Mouse (Mus musculus) heart, embryonic 11.5 days (tissue): ENCODE data around the gene Rb1. TPM values are rescaled to one million over a fixed set of nuclear protein-coding genes. Genes with fewer than 3 reads are reported as not detected.

Experiments used
- ATAC-seq: fragments of 200-750 bp; cut with Nextera tagmentation; replicated peaks from 2 replicates; pipeline ENCODE4 v1.8.0; 2017; ENCODE audit warnings: moderate library complexity; ENCODE audit not compliant: insufficient number of reproducible peaks, low FRiP score, low TSS enrichment
- H3K27ac ChIP-seq: fragments of 300-500 bp; sonication (generic); 2 replicates; pipeline ENCODE4 v1.5.1; 2014; ENCODE audit warnings: mild to moderate bottlenecking, low read depth, low read length
- H3K27me3 ChIP-seq: fragments of 300-500 bp; sonication (generic); 2 replicates; pipeline ENCODE4 v1.6.1; 2014; ENCODE audit warnings: mild to moderate bottlenecking, low read length, mixed read lengths; ENCODE audit not compliant: control insufficient read depth, insufficient read depth
- H3K36me3 ChIP-seq: fragments of 300-500 bp; sonication (generic); 2 replicates; pipeline ENCODE4 v1.6.1; 2014; ENCODE audit warnings: mild to moderate bottlenecking, low read length, moderate library complexity, mixed read lengths; ENCODE audit not compliant: control insufficient read depth, insufficient read depth
- H3K4me1 ChIP-seq: fragments of 300-500 bp; sonication (generic); 2 replicates; pipeline ENCODE4 v1.6.1; 2014; ENCODE audit warnings: low read length; ENCODE audit not compliant: control insufficient read depth, insufficient read depth
- H3K4me2 ChIP-seq: fragments of 300-500 bp; sonication (generic); 2 replicates; pipeline ENCODE4 v1.6.1; 2014; ENCODE audit warnings: mild to moderate bottlenecking, moderate library complexity
- H3K4me3 ChIP-seq: fragments of 300-500 bp; sonication (generic); 2 replicates; pipeline ENCODE4 v1.5.1; 2014; ENCODE audit warnings: low read depth, low read length
- H3K9ac ChIP-seq: fragments of 300-500 bp; sonication (generic); 2 replicates; pipeline ENCODE4 v1.6.1; 2014; ENCODE audit warnings: mild to moderate bottlenecking, low read depth, low read length, moderate library complexity
- H3K9me3 ChIP-seq: fragments of 300-500 bp; sonication (generic); replicated peaks from 2 replicates; pipeline ENCODE4 v1.6.1; 2016; ENCODE audit warnings: low read length; ENCODE audit not compliant: control insufficient read depth
- WGBS: fragments of 180-500 bp; shearing (Covaris S2); extraction: QIAGEN DNeasy Blood & Tissue Kit; methylation state at CpG from one replicate; pipeline ENCODE4 v1.1.7; 2014; ENCODE audit not compliant: insufficient replicate concordance; 5-methylcytosine and 5-hydroxymethylcytosine counted together
- polyA plus RNA-seq: library from polyadenylated mRNA; unstranded; fragments of >200 nt; fragmentation: Nextera tagmentation; extraction: Ambion mirVana; gene quantifications from 2 replicates; pipeline ENCODE4 v1.2.1, GENCODE M21; 2014

The Rb1 gene
- polyA plus RNA-seq, 1 experiment from 2014 or later, result 15.6 TPM

DNA sequence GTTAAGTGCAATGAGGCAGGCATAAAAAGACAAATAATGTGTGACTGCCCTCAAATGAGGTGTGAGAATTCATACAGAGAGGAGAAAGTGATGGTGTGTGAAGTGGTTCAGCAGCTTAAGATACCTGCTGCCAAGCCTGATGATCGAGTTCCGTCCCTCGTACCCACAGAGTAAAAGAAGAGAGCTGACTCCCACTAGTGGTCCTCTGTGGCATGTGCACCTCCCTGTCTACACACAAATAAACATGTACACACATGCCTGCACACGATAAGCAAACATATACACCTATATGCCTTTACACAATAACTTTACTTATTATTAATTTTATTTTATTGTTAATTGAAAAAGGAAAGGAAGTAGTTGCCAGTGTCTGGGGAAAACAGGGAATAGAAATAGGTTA lies 20.0 kb upstream of the Rb1 start:
- Histone ChIP-seq H3K27me3 (no peaks in the 10 kb centered on the region), H3K36me3 (no peaks in the 10 kb centered on the region), H3K9me3 (no peaks in the 10 kb centered on the region), H3K9ac (no peak overlapping the region), H3K27ac (no peak overlapping the region), H3K4me3 (no peak overlapping the region), H3K4me2 (no peak overlapping the region), H3K4me1 (peaks cover 6% of the 10 kb centered on the region; the same call in 1 of the 2 replicates)
- WGBS, result 89% methylated on average over 4 of the region's 4 CpGs
- no peak for ATAC-seq

DNA sequence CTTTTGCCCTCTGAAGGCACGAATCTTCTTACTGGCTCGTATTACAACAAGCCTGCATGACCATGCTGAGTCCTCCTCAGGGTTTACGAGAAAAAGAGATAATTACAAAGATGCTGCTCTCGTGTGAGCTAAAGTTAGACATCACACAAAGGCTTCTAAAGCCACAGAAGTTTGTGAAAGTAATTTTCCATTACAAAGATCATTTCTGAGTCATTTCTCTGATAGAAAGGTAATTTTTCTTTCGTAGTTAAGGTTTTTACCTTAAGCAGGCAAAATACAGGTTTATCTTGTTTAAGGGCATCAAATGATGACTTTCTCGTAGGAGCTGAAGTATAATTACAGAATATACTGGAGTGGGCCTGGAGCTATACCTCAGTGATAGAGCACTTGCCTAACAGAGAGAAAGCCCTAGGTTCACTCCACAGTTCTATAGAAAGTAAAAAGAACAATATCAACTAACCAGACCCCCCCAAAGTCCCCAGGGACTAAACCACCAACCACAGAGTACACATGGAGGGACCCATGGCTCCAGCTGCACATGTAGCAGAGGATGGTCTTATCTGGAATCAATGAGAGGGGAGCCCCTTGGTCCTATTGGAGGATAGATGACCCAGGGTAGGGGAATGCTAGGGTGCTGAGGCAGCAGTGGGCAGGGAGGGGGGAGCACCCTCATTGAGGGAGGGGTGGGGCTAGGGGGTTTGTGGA lies 14.6 kb upstream of the Rb1 start:
- H3K36me3 ChIP-seq, result no peaks in the 10 kb centered on the region
- no peak overlapping the region for H3K27ac ChIP-seq
- no peaks in the 10 kb centered on the region for H3K27me3 ChIP-seq
- no peak for ATAC-seq
- H3K4me1 ChIP-seq, result no peaks in the 10 kb centered on the region
- H3K4me2 ChIP-seq, result no peak overlapping the region
- no peak overlapping the region for H3K4me3 ChIP-seq
- no peaks in the 10 kb centered on the region for H3K9me3 ChIP-seq
- H3K9ac ChIP-seq, result no peak overlapping the region
- 48% methylated on average over 6 of the region's 6 CpGs for WGBS

DNA sequence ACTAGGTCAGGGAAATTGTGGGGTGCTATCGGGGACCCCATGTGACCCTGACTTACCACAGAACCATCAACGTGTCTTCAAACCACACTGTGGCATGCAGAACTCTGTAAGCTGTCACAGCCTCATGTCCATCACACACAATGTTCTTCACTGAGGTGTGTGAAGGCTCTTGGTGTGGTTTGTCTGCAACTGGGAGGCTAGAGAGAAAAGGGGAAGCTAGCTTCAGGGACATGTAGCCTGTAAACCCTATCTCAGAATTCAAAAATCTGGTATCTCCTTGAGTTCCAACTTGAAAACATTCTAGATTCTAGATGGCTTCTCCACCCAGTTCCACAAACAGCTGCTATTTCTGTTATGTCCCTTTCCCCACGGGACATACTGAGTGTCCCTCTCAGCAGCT lies 14.0 kb upstream of the Rb1 start:
- Histone ChIP-seq H3K4me2 (no peak overlapping the region), H3K36me3 (no peaks in the 10 kb centered on the region), H3K4me3 (no peak overlapping the region), H3K9me3 (no peaks in the 10 kb centered on the region), H3K27me3 (no peaks in the 10 kb centered on the region), H3K27ac (no peak overlapping the region), H3K9ac (no peak overlapping the region), H3K4me1 (no peaks in the 10 kb centered on the region)
- WGBS, result 61% methylated on average over 3 of the region's 3 CpGs
- ATAC-seq, result no peak

DNA sequence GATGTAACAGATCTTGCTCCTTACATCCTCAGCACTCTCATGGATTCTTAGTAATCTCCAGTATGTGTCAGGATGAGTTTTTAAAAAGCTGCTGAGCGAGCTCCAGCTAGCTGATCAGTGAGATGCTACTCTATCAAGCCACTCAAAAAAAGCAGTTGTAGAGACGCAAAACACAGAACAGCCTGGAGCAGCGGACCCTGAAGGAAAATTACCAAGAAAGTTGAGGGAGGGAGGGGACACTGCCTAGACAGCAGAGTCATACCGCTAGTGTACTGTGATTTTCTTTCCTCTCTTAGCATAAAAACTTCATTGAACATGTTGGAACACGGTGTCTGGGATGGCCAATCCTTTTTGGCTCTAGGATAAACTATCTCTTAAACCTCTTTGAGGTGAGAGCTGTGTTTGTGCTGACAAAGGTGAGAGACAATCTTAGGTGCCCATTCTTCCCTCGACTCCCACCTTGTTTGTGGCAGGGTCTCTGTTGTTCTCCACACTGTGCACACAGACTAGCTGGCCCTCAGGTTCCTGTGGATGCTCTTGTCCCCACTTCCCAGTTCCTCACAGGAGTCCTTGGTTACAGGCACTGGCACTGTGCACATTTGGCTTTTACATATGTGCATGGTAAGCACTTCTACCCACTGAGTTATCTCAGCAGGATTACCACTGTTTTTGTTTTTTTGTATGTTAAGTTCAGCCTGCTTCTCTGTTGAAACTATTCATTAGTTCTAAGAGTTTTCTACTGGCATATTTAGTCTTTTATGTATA lies 10.9 kb upstream of the Rb1 start:
- H3K27ac ChIP-seq, result no peak overlapping the region
- H3K4me1 ChIP-seq, result no peaks in the 10 kb centered on the region
- 69% methylated on average over 6 of the region's 6 CpGs for WGBS
- H3K4me2 ChIP-seq, result no peak overlapping the region
- no peaks in the 10 kb centered on the region for H3K27me3 ChIP-seq
- ATAC-seq, result no peak
- no peaks in the 10 kb centered on the region for H3K36me3 ChIP-seq
- no peak overlapping the region for H3K4me3 ChIP-seq
- H3K9me3 ChIP-seq, result no peaks in the 10 kb centered on the region
- no peak overlapping the region for H3K9ac ChIP-seq

DNA sequence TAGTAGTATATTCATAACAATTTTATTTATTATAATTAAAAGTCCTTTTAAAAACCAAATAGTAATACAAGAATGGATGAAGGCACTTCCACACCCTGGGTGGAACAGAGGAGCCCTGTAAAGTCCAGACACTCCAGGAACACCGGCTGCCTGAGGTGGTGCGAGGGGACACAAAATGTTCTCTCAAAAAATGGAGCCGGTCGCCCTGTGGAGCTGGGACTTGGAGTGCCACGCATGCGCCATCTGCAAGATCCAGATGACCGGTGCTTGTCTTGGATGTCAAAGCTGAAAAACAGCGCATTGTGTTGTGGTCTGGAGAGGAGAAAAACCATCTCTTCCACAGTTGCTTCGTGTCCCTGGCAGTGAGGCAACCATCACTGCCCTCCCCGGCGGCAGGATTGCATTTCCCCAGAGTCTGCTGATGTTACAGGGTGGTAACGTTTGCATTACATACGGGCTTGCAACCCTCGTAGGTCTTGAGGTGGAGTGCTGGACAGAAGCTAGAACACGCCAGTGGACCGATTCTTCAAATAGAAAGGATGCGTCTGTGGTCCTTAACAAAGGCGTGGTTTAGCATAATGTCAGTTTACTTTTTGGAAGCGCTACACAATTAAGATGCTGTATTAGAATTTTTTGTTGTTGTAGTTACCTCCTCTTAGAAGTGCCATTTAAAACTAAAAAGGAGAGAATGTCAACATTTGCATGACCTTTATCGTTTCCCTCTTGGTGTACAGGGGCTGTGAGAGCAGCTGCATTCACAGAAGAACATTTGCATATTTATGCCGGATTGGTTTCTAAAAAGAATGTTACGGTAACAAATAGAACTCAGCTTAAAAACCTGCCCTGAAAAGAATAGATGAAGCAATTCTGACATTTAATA lies 9.5 kb upstream of the Rb1 start:
- no peak overlapping the region for H3K4me2 ChIP-seq
- no peak for ATAC-seq
- no peaks in the 10 kb centered on the region for H3K4me1 ChIP-seq
- H3K4me3 ChIP-seq, result no peak overlapping the region
- H3K27me3 ChIP-seq, result no peaks in the 10 kb centered on the region
- H3K27ac ChIP-seq, result no peak overlapping the region
- H3K9ac ChIP-seq, result no peak overlapping the region
- H3K9me3 ChIP-seq, result no peaks in the 10 kb centered on the region
- WGBS, result 81% methylated on average over 22 of the region's 22 CpGs
- no peaks in the 10 kb centered on the region for H3K36me3 ChIP-seq

DNA sequence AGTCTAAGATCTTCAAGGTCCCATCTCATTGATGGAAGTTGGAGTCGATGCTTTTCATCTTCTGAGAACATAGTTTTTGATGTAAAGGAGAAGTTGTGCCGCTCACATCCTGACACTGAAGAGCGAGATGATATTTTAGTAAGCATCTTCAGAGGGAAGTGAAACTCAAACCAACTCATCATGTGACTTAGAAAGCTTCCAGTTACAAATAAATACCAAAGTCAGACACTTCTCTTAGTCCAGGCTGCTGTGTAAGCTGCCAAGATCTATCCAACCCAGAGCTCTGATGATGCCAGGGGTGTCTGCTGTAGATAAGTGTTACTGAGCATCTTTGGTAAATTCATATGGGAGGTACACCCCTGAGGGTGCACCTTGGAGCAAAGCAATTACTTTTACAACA lies 8.3 kb upstream of the Rb1 start:
- Histone ChIP-seq H3K9me3 (no peaks in the 10 kb centered on the region), H3K27ac (no peak overlapping the region), H3K4me3 (no peak overlapping the region), H3K9ac (no peak overlapping the region), H3K27me3 (no peaks in the 10 kb centered on the region), H3K36me3 (no peaks in the 10 kb centered on the region), H3K4me1 (no peaks in the 10 kb centered on the region), H3K4me2 (no peak overlapping the region)
- ATAC-seq, result no peak
- WGBS, result 86% methylated on average over 3 of the region's 3 CpGs

DNA sequence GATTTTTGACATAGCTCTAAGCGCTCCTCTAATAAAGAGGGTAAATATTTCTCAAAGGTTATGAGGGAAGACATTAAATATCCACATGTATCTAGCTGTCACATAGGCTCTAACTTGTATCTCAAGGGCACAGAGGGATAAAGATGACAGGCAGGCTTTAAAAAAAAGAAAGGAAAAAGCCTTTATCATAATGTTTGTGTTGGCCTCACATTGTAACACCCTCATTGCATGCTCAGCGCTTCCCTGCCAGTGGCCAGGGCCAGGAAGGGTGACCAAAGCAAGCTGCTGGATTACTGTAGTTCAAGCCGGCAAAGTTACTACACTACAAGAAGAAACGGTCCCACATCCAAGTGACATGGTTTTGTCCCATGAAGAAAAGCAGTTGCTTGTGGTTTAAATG lies 5.8 kb upstream of the Rb1 start:
- 69% methylated on average over 4 of the region's 4 CpGs for WGBS
- no peaks in the 10 kb centered on the region for H3K36me3 ChIP-seq
- H3K4me3 ChIP-seq, result no peak overlapping the region
- no peak overlapping the region for H3K27ac ChIP-seq
- ATAC-seq, result no peak
- no peaks in the 10 kb centered on the region for H3K9me3 ChIP-seq
- H3K27me3 ChIP-seq, result no peaks in the 10 kb centered on the region
- H3K4me2 ChIP-seq, result no peak overlapping the region
- no peak overlapping the region for H3K9ac ChIP-seq
- no peaks in the 10 kb centered on the region for H3K4me1 ChIP-seq

DNA sequence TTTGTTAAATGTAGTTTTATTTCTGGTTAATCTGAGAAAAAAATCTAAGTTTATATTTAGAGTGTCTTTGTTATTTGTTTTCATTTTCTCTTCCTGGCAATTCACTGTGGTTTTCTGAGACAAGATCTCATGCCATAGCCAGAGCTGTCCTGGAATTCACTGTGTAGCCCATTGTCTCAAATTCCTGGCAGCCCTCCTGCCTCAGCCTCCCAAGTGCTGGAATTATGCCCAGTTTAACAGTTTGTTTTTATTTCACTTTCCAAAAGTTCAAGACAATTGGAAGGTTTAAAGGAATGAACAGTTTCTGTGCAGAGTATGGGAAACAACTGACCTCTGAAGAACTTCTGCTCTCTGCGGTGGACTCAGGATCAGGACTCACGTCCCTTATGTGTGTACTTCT lies 4.2 kb upstream of the Rb1 start:
- Histone ChIP-seq H3K9ac (no peak overlapping the region), H3K27ac (no peak overlapping the region), H3K4me2 (no peak overlapping the region), H3K9me3 (no peaks in the 10 kb centered on the region), H3K27me3 (no peaks in the 10 kb centered on the region), H3K4me1 (no peaks in the 10 kb centered on the region), H3K36me3 (no peaks in the 10 kb centered on the region), H3K4me3 (no peak overlapping the region)
- WGBS, result 79% methylated on average over 2 of the region's 2 CpGs
- ATAC-seq, result no peak
